Mouse (Mus musculus) forebrain, embryonic 12.5 days (tissue): ENCODE data around the gene Plxnc1. TPM values are rescaled to one million over a fixed set of nuclear protein-coding genes. Genes with fewer than 3 reads are reported as not detected.

Source experiments
- ATAC-seq: fragments of 200-750 bp; cut with Nextera tagmentation; 2 replicates; pipeline ENCODE4 v1.8.0; 2017; ENCODE audit warnings: moderate TSS enrichment; ENCODE audit not compliant: low FRiP score
- H3K27ac ChIP-seq: fragments of 300-500 bp; sonication (generic); 2 replicates; pipeline ENCODE4 v1.5.1; 2016; ENCODE audit warnings: mild to moderate bottlenecking
- H3K27me3 ChIP-seq: fragments of 300-500 bp; sonication (generic); 2 replicates; pipeline ENCODE4 v1.6.1; 2016; ENCODE audit warnings: mild to moderate bottlenecking
- H3K36me3 ChIP-seq: fragments of 300-500 bp; sonication (generic); replicated peaks from 2 replicates; pipeline ENCODE4 v1.6.1; 2016; ENCODE audit warnings: mild to moderate bottlenecking
- H3K4me1 ChIP-seq: fragments of 300-500 bp; sonication (generic); 2 replicates; pipeline ENCODE4 v1.6.1; 2016
- H3K4me2 ChIP-seq: fragments of 300-500 bp; sonication (generic); 2 replicates; pipeline ENCODE4 v1.6.1; 2016; ENCODE audit warnings: mild to moderate bottlenecking, moderate library complexity
- H3K4me3 ChIP-seq: fragments of 300-500 bp; sonication (generic); replicated peaks from 2 replicates; pipeline ENCODE4 v1.5.1; 2016; ENCODE audit warnings: mild to moderate bottlenecking
- H3K9ac ChIP-seq: fragments of 300-500 bp; sonication (generic); 2 replicates; pipeline ENCODE4 v1.6.1; 2016; ENCODE audit warnings: mild to moderate bottlenecking
- H3K9me3 ChIP-seq: fragments of 300-500 bp; sonication (generic); 2 replicates; pipeline ENCODE4 v1.6.1; 2016
- WGBS: fragments of 180-500 bp; shearing (Covaris S2); methylation state at CpG from one replicate; pipeline ENCODE4 v1.1.7; 2016; 5-methylcytosine and 5-hydroxymethylcytosine counted together
- polyA plus RNA-seq: library from polyadenylated mRNA; unstranded; fragments of >200 nt; fragmentation: Nextera tagmentation; extraction: Ambion mirVana; gene quantifications from 2 replicates; pipeline ENCODE4 v1.2.1, GENCODE M21; 2016

Plxnc1 gene
- polyA plus RNA-seq, 1 experiment from 2014 or later, result 8.8 TPM

- Histone ChIP-seq H3K4me2 (no peak overlapping the region), H3K9ac (no peak overlapping the region), H3K36me3 (no peaks in the 10 kb centered on the region), H3K4me1 (peaks cover 20% of the 10 kb centered on the region), H3K9me3 (no peaks in the 10 kb centered on the region), H3K27me3 (no peaks in the 10 kb centered on the region), H3K4me3 (no peak overlapping the region), H3K27ac (no peak overlapping the region)
- WGBS, result 59% methylated on average over 9 of the region's 9 CpGs
- ATAC-seq, result no peak
Observed at GRCm38 (mm10) chr10:94974345-94975098, 29.9 kb upstream of the Plxnc1 start.

GRCm38 (mm10) chr10:94971625-94972161 lies 27.1 kb upstream of the Plxnc1 start:
- H3K9ac ChIP-seq, result no peak overlapping the region
- no peak overlapping the region for H3K4me2 ChIP-seq
- no peaks in the 10 kb centered on the region for H3K36me3 ChIP-seq
- H3K4me3 ChIP-seq, result no peak overlapping the region
- H3K27ac ChIP-seq, result no peak overlapping the region
- 65% methylated on average over 3 of the region's 3 CpGs for WGBS
- 0 out of 2 replicates have a peak, but pooled peaks cover 4% of the 10 kb centered on the region for H3K4me1 ChIP-seq
- no peaks in the 10 kb centered on the region for H3K27me3 ChIP-seq
- no peaks in the 10 kb centered on the region for H3K9me3 ChIP-seq
- ATAC-seq, result no peak

- Histone ChIP-seq H3K4me1 (0 out of 2 replicates have a peak, but pooled peaks cover 4% of the 10 kb centered on the region), H3K9me3 (no peaks in the 10 kb centered on the region), H3K27ac (no peak overlapping the region), H3K4me3 (no peak overlapping the region), H3K36me3 (no peaks in the 10 kb centered on the region), H3K4me2 (no peak overlapping the region), H3K27me3 (no peaks in the 10 kb centered on the region), H3K9ac (no peak overlapping the region)
- 83% methylated on average over 6 of the region's 6 CpGs for WGBS
- no peak for ATAC-seq
Observed at GRCm38 (mm10) chr10:94970221-94970620, 25.6 kb upstream of the Plxnc1 start.

GRCm38 (mm10) chr10:94967468-94967867 lies 22.8 kb upstream of the Plxnc1 start:
- H3K27ac ChIP-seq, result no peak overlapping the region
- no peaks in the 10 kb centered on the region for H3K36me3 ChIP-seq
- H3K4me2 ChIP-seq, result no peak overlapping the region
- H3K9ac ChIP-seq, result no peak overlapping the region
- ATAC-seq, result no peak
- peaks cover 8% of the 10 kb centered on the region; the same call in 1 of the 2 replicates for H3K9me3 ChIP-seq
- H3K27me3 ChIP-seq, result no peaks in the 10 kb centered on the region
- no peaks in the 10 kb centered on the region for H3K4me1 ChIP-seq
- no peak overlapping the region for H3K4me3 ChIP-seq
- 90% methylated on average over 7 of the region's 7 CpGs for whole genome bisulfite sequencing

- no peak overlapping the region for H3K4me2 ChIP-seq
- no peaks in the 10 kb centered on the region for H3K36me3 ChIP-seq
- no peaks in the 10 kb centered on the region for H3K27me3 ChIP-seq
- peaks cover 8% of the 10 kb centered on the region; the same call in 1 of the 2 replicates for H3K9me3 ChIP-seq
- H3K4me3 ChIP-seq, result no peak overlapping the region
- no peaks in the 10 kb centered on the region for H3K4me1 ChIP-seq
- no peak overlapping the region for H3K27ac ChIP-seq
- no peak overlapping the region for H3K9ac ChIP-seq
- 95% methylated on average over 7 of the region's 7 CpGs for WGBS
- ATAC-seq, result no peak
Observed at GRCm38 (mm10) chr10:94966789-94967188, 22.2 kb upstream of the Plxnc1 start.

- Histone ChIP-seq H3K9me3 (peaks cover 8% of the 10 kb centered on the region; the same call in 1 of the 2 replicates), H3K27me3 (no peaks in the 10 kb centered on the region), H3K4me3 (no peak overlapping the region), H3K4me2 (no peak overlapping the region), H3K36me3 (no peaks in the 10 kb centered on the region), H3K4me1 (no peaks in the 10 kb centered on the region), H3K9ac (no peak overlapping the region), H3K27ac (no peak overlapping the region)
- WGBS, result 87% methylated on average over 3 of the region's 3 CpGs
- no peak for ATAC-seq
Observed at GRCm38 (mm10) chr10:94965093-94965492, 20.5 kb upstream of the Plxnc1 start.

GRCm38 (mm10) chr10:94962005-94962404 lies 17.4 kb upstream of the Plxnc1 start:
- Histone ChIP-seq H3K9ac (no peak overlapping the region), H3K4me2 (no peak overlapping the region), H3K4me3 (no peak overlapping the region), H3K27me3 (no peaks in the 10 kb centered on the region), H3K36me3 (no peaks in the 10 kb centered on the region), H3K27ac (no peak overlapping the region), H3K9me3 (peaks cover 8% of the 10 kb centered on the region; the same call in 1 of the 2 replicates), H3K4me1 (no peaks in the 10 kb centered on the region)
- ATAC-seq, result no peak
- 80% methylated on average over 10 of the region's 10 CpGs for WGBS

- H3K4me3 ChIP-seq, result no peak overlapping the region
- 84% methylated on average over 11 of the region's 11 CpGs for WGBS
- H3K4me2 ChIP-seq, result no peak overlapping the region
- H3K27me3 ChIP-seq, result no peaks in the 10 kb centered on the region
- H3K9me3 ChIP-seq, result peaks cover 8% of the 10 kb centered on the region; the same call in 1 of the 2 replicates
- H3K36me3 ChIP-seq, result no peaks in the 10 kb centered on the region
- H3K9ac ChIP-seq, result no peak overlapping the region
- no peaks in the 10 kb centered on the region for H3K4me1 ChIP-seq
- no peak for ATAC-seq
- H3K27ac ChIP-seq, result no peak overlapping the region
Observed at GRCm38 (mm10) chr10:94961283-94961682, 16.6 kb upstream of the Plxnc1 start.

GRCm38 (mm10) chr10:94958311-94958710 lies 13.7 kb upstream of the Plxnc1 start:
- Histone ChIP-seq H3K4me3 (no peak overlapping the region), H3K27me3 (0 out of 2 replicates have a peak, but pooled peaks cover 3% of the 10 kb centered on the region), H3K36me3 (no peaks in the 10 kb centered on the region), H3K27ac (no peak overlapping the region), H3K9ac (no peak overlapping the region), H3K4me1 (no peaks in the 10 kb centered on the region), H3K4me2 (no peak overlapping the region), H3K9me3 (no peaks in the 10 kb centered on the region)
- 12% methylated on average over 7 of the region's 7 CpGs for WGBS
- peak; percentile 41; the same call in 1 of the 2 replicates for ATAC-seq

- H3K4me3 ChIP-seq, result no peak overlapping the region
- H3K4me1 ChIP-seq, result no peaks in the 10 kb centered on the region
- no peak for ATAC-seq
- no peaks in the 10 kb centered on the region for H3K9me3 ChIP-seq
- no peak overlapping the region for H3K4me2 ChIP-seq
- WGBS, result 82% methylated on average over 7 of the region's 7 CpGs
- no peak overlapping the region for H3K27ac ChIP-seq
- no peak overlapping the region for H3K9ac ChIP-seq
- H3K27me3 ChIP-seq, result 0 out of 2 replicates have a peak, but pooled peaks cover 3% of the 10 kb centered on the region
- no peaks in the 10 kb centered on the region for H3K36me3 ChIP-seq
Observed at GRCm38 (mm10) chr10:94957705-94958104, 13.1 kb upstream of the Plxnc1 start.

GRCm38 (mm10) chr10:94947915-94948675 lies 3.5 kb upstream of the Plxnc1 start:
- 90% methylated on average over 10 of the region's 10 CpGs for WGBS
- Histone ChIP-seq H3K27me3 (peaks cover 24% of the 10 kb centered on the region), H3K9ac (no peak overlapping the region), H3K27ac (no peak overlapping the region), H3K36me3 (no peaks in the 10 kb centered on the region), H3K9me3 (no peaks in the 10 kb centered on the region), H3K4me3 (no peak overlapping the region), H3K4me2 (no peak overlapping the region), H3K4me1 (peaks cover 20% of the 10 kb centered on the region)
- no peak for ATAC-seq

GRCm38 (mm10) chr10:94947386-94947785 lies 2.8 kb upstream of the Plxnc1 start:
- Histone ChIP-seq H3K36me3 (no peaks in the 10 kb centered on the region), H3K9ac (no peak overlapping the region), H3K27me3 (peaks cover 24% of the 10 kb centered on the region), H3K4me1 (peaks cover 27% of the 10 kb centered on the region), H3K4me2 (no peak overlapping the region), H3K9me3 (no peaks in the 10 kb centered on the region), H3K27ac (no peak overlapping the region), H3K4me3 (no peak overlapping the region)
- WGBS, result 69% methylated on average over 7 of the region's 7 CpGs
- no peak for ATAC-seq
